Mouse (Mus musculus) testis, adult 2 months (tissue): ENCODE measurements around the gene Mapk1ip1l. TPM values are rescaled to one million over a fixed set of nuclear protein-coding genes. Genes with fewer than 3 reads are reported as not detected.

Experiments
- H3K27ac ChIP-seq: fragments of 200-500 bp; 2 replicates; pipeline ENCODE4 v1.5.1; 2012; ENCODE audit warnings: low read depth, low read length; ENCODE audit not compliant: control insufficient read depth, insufficient read depth
- H3K27me3 ChIP-seq: fragments of 200-500 bp; 2 replicates; pipeline ENCODE4 v1.6.1; 2012; ENCODE audit warnings: mild to moderate bottlenecking, low read length, moderate library complexity; ENCODE audit not compliant: control insufficient read depth, insufficient read depth
- H3K36me3 ChIP-seq: fragments of 200-500 bp; 2 replicates; pipeline ENCODE4 v1.6.1; 2012; ENCODE audit warnings: mild to moderate bottlenecking, low read length; ENCODE audit not compliant: control insufficient read depth, insufficient read depth
- H3K4me1 ChIP-seq: fragments of 200-500 bp; 2 replicates; pipeline ENCODE4 v1.6.1; 2012; ENCODE audit warnings: low read length; ENCODE audit not compliant: control insufficient read depth, insufficient read depth
- H3K4me3 ChIP-seq: fragments of 200-500 bp; 2 replicates; pipeline ENCODE4 v1.5.1; 2012; ENCODE audit warnings: low read depth, mild to moderate bottlenecking, low read length, moderate library complexity, mixed read lengths; ENCODE audit not compliant: control insufficient read depth
- CTCF ChIP-seq: fragments of 200-500 bp; IDR thresholded peaks from 2 replicates; pipeline ENCODE4 v1.5.1; 2012; ENCODE audit warnings: low read depth, mild to moderate bottlenecking, inconsistent platforms, low read length, moderate library complexity; ENCODE audit not compliant: control insufficient read depth, insufficient read depth, insufficient replicate concordance
- POLR2A ChIP-seq: fragments of 200-500 bp; IDR thresholded peaks from 2 replicates; pipeline ENCODE4 v1.6.1; 2012; ENCODE audit warnings: low read depth, mild to moderate bottlenecking, inconsistent platforms, low read length, moderate library complexity; ENCODE audit not compliant: control insufficient read depth
- polyA plus RNA-seq: library from polyadenylated mRNA; depleted of rRNA; stranded (reverse); fragments of >200 nt; gene quantifications from 2 replicates; pipeline ENCODE4 v1.2.3, GENCODE M21; 2012

Gene Mapk1ip1l
- polyA plus RNA-seq, 1 experiment: 41.8 TPM

- no peak for TF ChIP-seq CTCF
- no peak for TF ChIP-seq POLR2A
- H3K4me3 ChIP-seq: no peak overlapping the region
- H3K27ac ChIP-seq: no peak overlapping the region
- H3K27me3 ChIP-seq: no peaks in the 10 kb centered on the region
- H3K36me3 ChIP-seq: no peaks in the 10 kb centered on the region
- H3K4me1 ChIP-seq: peaks cover 5% of the 10 kb centered on the region
Observed at GRCm38 (mm10) chr14:47327347-47327746, 29.3 kb downstream of the Mapk1ip1l start.

- no peaks in the 10 kb centered on the region for H3K36me3 ChIP-seq
- H3K27ac ChIP-seq: no peak overlapping the region
- H3K27me3 ChIP-seq: no peaks in the 10 kb centered on the region
- H3K4me1 ChIP-seq: peaks cover 5% of the 10 kb centered on the region
- no peak for TF ChIP-seq POLR2A
- TF ChIP-seq CTCF: no peak
- H3K4me3 ChIP-seq: no peak overlapping the region
Observed at GRCm38 (mm10) chr14:47331920-47332319, 33.9 kb downstream of the Mapk1ip1l start.

DNA sequence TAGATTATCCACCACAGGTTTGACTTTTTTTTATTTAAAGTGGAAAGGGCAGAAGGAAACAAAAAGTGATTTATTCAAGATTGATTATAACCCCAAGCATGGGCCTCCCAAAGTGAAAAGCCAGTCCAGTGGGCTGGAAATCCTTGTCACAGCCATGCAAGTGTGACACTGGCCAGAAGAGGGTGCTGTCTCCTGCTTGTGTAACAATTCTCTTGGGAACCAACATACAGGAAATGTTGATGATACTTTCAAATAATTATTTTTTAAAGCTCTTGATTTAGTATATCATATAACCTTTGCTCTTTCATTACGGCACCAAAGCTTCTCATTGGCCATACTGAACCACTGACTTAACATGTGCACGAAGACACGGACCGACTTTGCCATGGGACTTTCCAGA lies 36.8 kb downstream of the Mapk1ip1l start:
- H3K27ac ChIP-seq: no peak overlapping the region
- no peak overlapping the region for H3K4me3 ChIP-seq
- TF ChIP-seq POLR2A (no peak), CTCF (peak; percentile 48; the same call in 1 of the 2 replicates)
- H3K4me1 ChIP-seq: no peaks in the 10 kb centered on the region
- H3K27me3 ChIP-seq: no peaks in the 10 kb centered on the region
- H3K36me3 ChIP-seq: no peaks in the 10 kb centered on the region

- Histone ChIP-seq H3K27me3 (no peaks in the 10 kb centered on the region), H3K4me1 (no peaks in the 10 kb centered on the region), H3K4me3 (no peak overlapping the region), H3K27ac (no peak overlapping the region), H3K36me3 (no peaks in the 10 kb centered on the region)
- TF ChIP-seq CTCF (no peak), POLR2A (no peak)
Observed at GRCm38 (mm10) chr14:47335300-47335699, 37.2 kb downstream of the Mapk1ip1l start.

DNA sequence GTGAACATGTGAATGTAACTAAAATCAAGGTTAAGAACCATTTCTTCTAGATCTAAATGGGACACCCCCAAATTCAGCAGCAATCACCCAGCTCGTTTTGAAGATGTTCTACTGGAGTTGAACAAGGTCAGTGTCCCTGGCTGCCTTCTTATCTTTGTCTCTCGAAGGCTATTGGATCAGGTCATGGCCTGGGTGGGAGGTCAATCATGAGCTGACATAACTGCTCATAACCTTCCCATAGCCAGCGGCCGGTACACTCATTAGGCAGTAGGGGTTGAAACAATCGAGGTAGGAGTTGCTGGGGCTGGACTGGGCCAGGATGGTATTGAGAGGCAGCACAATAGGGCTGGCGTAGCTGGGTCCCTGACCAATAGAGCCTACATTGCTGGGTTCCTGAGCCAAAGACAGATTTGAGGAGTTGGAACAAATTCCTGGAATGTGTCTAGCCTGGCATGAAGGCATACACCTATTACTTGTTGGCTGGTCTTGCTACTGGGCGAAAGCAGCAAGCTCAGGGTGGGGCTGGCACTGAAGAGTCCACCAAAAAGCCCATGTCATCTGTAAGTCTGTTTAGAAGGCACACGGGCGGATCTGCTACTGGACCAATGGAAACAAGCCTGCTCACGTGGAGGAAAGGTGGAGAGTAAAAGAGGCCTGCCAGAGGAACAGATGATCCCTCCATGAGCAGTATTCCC lies 42.3 kb downstream of the Mapk1ip1l start:
- no peaks in the 10 kb centered on the region for H3K4me1 ChIP-seq
- no peak overlapping the region for H3K4me3 ChIP-seq
- H3K27ac ChIP-seq: 0 out of 2 replicates have a peak overlapping the region, but pooled peaks have one; percentile 3
- TF ChIP-seq CTCF: no peak
- TF ChIP-seq POLR2A: no peak
- no peaks in the 10 kb centered on the region for H3K27me3 ChIP-seq
- no peaks in the 10 kb centered on the region for H3K36me3 ChIP-seq

DNA sequence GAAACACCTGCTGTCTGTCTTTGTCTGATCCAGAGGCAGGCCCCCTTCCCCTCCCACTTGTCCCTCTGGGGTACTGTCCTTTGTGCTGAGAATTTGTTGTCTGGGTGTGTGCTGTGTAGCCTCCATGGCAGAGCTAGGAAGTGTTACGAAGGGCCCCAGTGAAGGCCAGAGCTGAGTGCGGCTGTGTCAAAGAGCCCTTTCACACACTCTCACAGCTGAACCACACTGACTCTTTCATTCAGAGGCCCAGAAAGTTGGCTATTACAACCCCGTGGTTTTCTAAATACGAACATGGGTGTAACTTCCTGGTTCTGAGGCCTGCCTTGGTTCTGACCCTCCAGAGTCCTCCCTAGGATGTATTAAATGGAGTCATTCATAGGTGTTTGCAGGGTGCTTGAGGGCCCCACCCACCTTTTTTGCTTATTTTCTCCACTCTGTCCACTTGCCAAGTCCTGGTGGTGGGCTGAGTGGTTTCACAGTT lies 43.8 kb downstream of the Mapk1ip1l start:
- Histone ChIP-seq H3K4me3 (no peak overlapping the region), H3K36me3 (no peaks in the 10 kb centered on the region), H3K27ac (no peak overlapping the region), H3K4me1 (no peaks in the 10 kb centered on the region), H3K27me3 (no peaks in the 10 kb centered on the region)
- no peak for TF ChIP-seq CTCF
- TF ChIP-seq POLR2A: no peak

- Histone ChIP-seq H3K4me1 (no peaks in the 10 kb centered on the region), H3K36me3 (no peaks in the 10 kb centered on the region), H3K4me3 (no peak overlapping the region), H3K27ac (no peak overlapping the region), H3K27me3 (no peaks in the 10 kb centered on the region)
- TF ChIP-seq CTCF (no peak), POLR2A (no peak)
Observed at GRCm38 (mm10) chr14:47346715-47347114, 48.6 kb downstream of the Mapk1ip1l start.

DNA sequence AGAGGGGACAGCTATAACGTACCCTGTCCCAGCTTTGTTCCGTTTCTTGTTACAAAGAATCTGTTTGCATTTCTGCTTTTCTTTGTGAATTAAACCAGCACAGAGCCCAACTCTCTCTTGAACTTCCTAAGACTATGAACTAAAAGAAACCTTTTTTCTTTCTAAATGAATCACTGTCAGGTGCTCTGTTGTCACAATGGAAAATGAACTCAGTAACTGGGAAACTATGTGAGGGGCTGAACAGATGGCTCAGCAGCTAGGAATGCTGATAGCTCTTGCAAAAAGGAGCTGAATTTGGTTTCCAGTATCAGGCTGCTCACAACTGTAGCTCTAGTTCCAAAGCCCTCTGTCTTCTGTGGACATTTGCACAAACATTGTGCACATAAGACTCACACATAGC lies 52.9 kb downstream of the Mapk1ip1l start:
- Histone ChIP-seq H3K36me3 (no peaks in the 10 kb centered on the region), H3K27me3 (no peaks in the 10 kb centered on the region), H3K4me3 (no peak overlapping the region), H3K4me1 (peaks cover 6% of the 10 kb centered on the region), H3K27ac (no peak overlapping the region)
- TF ChIP-seq CTCF: no peak
- no peak for TF ChIP-seq POLR2A
